Mouse (Mus musculus) olfactory bulb, adult 2 months (tissue): Measurements from ENCODE around the gene Dennd1a.

Experiments
- CTCF ChIP-seq: fragments of 200-500 bp; IDR thresholded peaks from 2 replicates; pipeline ENCODE4 v1.5.1; 2012; ENCODE audit warnings: low read depth, mild to moderate bottlenecking, low read length, moderate library complexity; ENCODE audit not compliant: insufficient read depth
- POLR2A ChIP-seq: fragments of 200-500 bp; IDR thresholded peaks from 2 replicates; pipeline ENCODE4 v1.6.1; 2012; ENCODE audit warnings: mild to moderate bottlenecking, low read depth, low read length, moderate library complexity; ENCODE audit not compliant: insufficient read depth

DNA sequence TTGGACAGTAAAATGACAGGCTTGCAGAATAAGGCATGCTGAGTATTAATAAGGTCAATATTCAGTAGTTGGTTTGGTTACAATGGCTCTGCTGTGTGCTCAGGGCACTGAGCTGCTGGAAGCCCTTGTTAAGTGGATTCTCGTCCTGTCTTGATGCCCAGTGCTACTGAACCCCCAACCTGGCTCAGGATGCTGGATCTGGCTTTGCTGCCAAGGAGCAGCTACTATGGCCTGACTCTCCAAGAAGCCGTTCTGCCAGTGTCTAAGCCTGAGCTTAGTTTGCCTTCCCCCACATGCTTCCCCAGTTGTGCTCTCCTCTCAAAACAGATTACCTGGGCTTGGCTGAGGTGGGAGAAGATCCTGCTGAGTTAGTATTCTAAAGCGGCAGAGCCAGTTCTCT, 25.7 kb upstream of the Dennd1a start:
- TF ChIP-seq CTCF = no peak
- no peak for TF ChIP-seq POLR2A
